Mouse (Mus musculus): ENCODE data around the gene Fstl4. TPM values are rescaled to one million over a fixed set of nuclear protein-coding genes. Genes with fewer than 3 reads are reported as not detected.

The Fstl4 gene
- polyA plus RNA-seq, 1 experiment from 2014 or later, result 6.1 TPM

GRCm38 (mm10) chr11:52775291-52775690, 10.9 kb downstream of the Fstl4 start:
- WGBS, result 13% methylated on average over 3 of the region's 3 CpGs
- no peak overlapping the region for H3K4me2 ChIP-seq (replicated peaks)

GRCm38 (mm10) chr11:52782426-52782825, 18.0 kb downstream of the Fstl4 start:
- Histone ChIP-seq H3K36me3 (no peaks in the 10 kb centered on the region), H3K4me2 (replicated peaks) (no peak overlapping the region), H3K9ac (replicated peaks) (no peak overlapping the region), H3K4me1 (no peaks in the 10 kb centered on the region), H3K9me3 (no peaks in the 10 kb centered on the region), H3K27ac (replicated peaks) (no peak overlapping the region), H3K27me3 (no peaks in the 10 kb centered on the region), H3K4me3 (no peak overlapping the region)
- no peak for ATAC-seq (replicated peaks)
- WGBS, result 90% methylated on average over 5 of the region's 5 CpGs

More at GRCm38 (mm10) chr11:52775291-52775690, 10.9 kb downstream of the Fstl4 start:
- Histone ChIP-seq H3K9ac (replicated peaks) (no peak overlapping the region), H3K9me3 (no peaks in the 10 kb centered on the region), H3K4me3 (no peak overlapping the region), H3K4me1 (peaks cover 11% of the 10 kb centered on the region; the same call in 1 of the 2 replicates), H3K27me3 (no peaks in the 10 kb centered on the region), H3K27ac (replicated peaks) (no peak overlapping the region), H3K36me3 (no peaks in the 10 kb centered on the region)
- ATAC-seq (replicated peaks), result no peak

- Histone ChIP-seq H3K4me1 (peaks cover 5% of the 10 kb centered on the region), H3K27me3 (no peaks in the 10 kb centered on the region), H3K36me3 (no peaks in the 10 kb centered on the region), H3K9me3 (no peaks in the 10 kb centered on the region), H3K4me2 (replicated peaks) (no peak overlapping the region), H3K4me3 (no peak overlapping the region), H3K9ac (replicated peaks) (no peak overlapping the region), H3K27ac (replicated peaks) (no peak overlapping the region)
- WGBS, result 57% methylated on average over 5 of the region's 5 CpGs
- no peak for ATAC-seq (replicated peaks)
Measured at GRCm38 (mm10) chr11:52794331-52794730, 29.9 kb downstream of the Fstl4 start.

- no peaks in the 10 kb centered on the region for H3K4me1 ChIP-seq
- no peak overlapping the region for H3K4me2 ChIP-seq (replicated peaks)
- no peaks in the 10 kb centered on the region for H3K9me3 ChIP-seq
- no peak overlapping the region for H3K27ac ChIP-seq (replicated peaks)
- 93% methylated on average over 2 of the region's 2 CpGs for WGBS
- no peak overlapping the region for H3K4me3 ChIP-seq
- ATAC-seq (replicated peaks), result no peak
- no peaks in the 10 kb centered on the region for H3K36me3 ChIP-seq
- H3K27me3 ChIP-seq, result no peaks in the 10 kb centered on the region
- H3K9ac ChIP-seq (replicated peaks), result no peak overlapping the region
Measured at GRCm38 (mm10) chr11:52809542-52809941, 45.1 kb downstream of the Fstl4 start.

- no peak for ATAC-seq (replicated peaks)
- no peak overlapping the region for H3K27ac ChIP-seq (replicated peaks)
- no peak overlapping the region for H3K9ac ChIP-seq (replicated peaks)
- no peak overlapping the region for H3K4me2 ChIP-seq (replicated peaks)
- no peaks in the 10 kb centered on the region for H3K9me3 ChIP-seq
- no peaks in the 10 kb centered on the region for H3K27me3 ChIP-seq
- no peaks in the 10 kb centered on the region for H3K36me3 ChIP-seq
- 85% methylated on average over 4 of the region's 4 CpGs for WGBS
- no peaks in the 10 kb centered on the region for H3K4me1 ChIP-seq
- H3K4me3 ChIP-seq, result no peak overlapping the region
Measured at GRCm38 (mm10) chr11:52816004-52816403, 51.6 kb downstream of the Fstl4 start.

- no peaks in the 10 kb centered on the region for H3K4me1 ChIP-seq
- WGBS, result 2% methylated on average over 2 of the region's 2 CpGs
- H3K27me3 ChIP-seq, result no peaks in the 10 kb centered on the region
- 0 out of 2 replicates have a peak overlapping the region, but pooled peaks have one; percentile 36 for H3K27ac ChIP-seq (replicated peaks)
- no peak overlapping the region for H3K4me2 ChIP-seq (replicated peaks)
- H3K36me3 ChIP-seq, result no peaks in the 10 kb centered on the region
- no peak for ATAC-seq (replicated peaks)
- H3K9ac ChIP-seq (replicated peaks), result no peak overlapping the region
- no peaks in the 10 kb centered on the region for H3K9me3 ChIP-seq
- no peak overlapping the region for H3K4me3 ChIP-seq
Measured at GRCm38 (mm10) chr11:52820336-52820905, 56.0 kb downstream of the Fstl4 start.

- no peaks in the 10 kb centered on the region for H3K4me1 ChIP-seq
- no peaks in the 10 kb centered on the region for H3K27me3 ChIP-seq
- ATAC-seq (replicated peaks), result no peak
- WGBS, result 90% methylated on average over 2 of the region's 2 CpGs
- H3K9ac ChIP-seq (replicated peaks), result no peak overlapping the region
- H3K4me2 ChIP-seq (replicated peaks), result no peak overlapping the region
- no peak overlapping the region for H3K4me3 ChIP-seq
- no peaks in the 10 kb centered on the region for H3K36me3 ChIP-seq
- no peaks in the 10 kb centered on the region for H3K9me3 ChIP-seq
- H3K27ac ChIP-seq (replicated peaks), result no peak overlapping the region
Measured at GRCm38 (mm10) chr11:52826591-52826990, 62.2 kb downstream of the Fstl4 start.

GRCm38 (mm10) chr11:52831631-52832310, 67.3 kb downstream of the Fstl4 start:
- WGBS, result 32% methylated on average over 12 of the region's 12 CpGs
- Histone ChIP-seq H3K4me2 (replicated peaks) (no peak overlapping the region), H3K9me3 (no peaks in the 10 kb centered on the region), H3K36me3 (no peaks in the 10 kb centered on the region), H3K9ac (replicated peaks) (no peak overlapping the region), H3K27ac (replicated peaks) (no peak overlapping the region), H3K4me1 (no peaks in the 10 kb centered on the region), H3K4me3 (no peak overlapping the region), H3K27me3 (no peaks in the 10 kb centered on the region)
- ATAC-seq (replicated peaks), result no peak

GRCm38 (mm10) chr11:52832311-52832675, 67.9 kb downstream of the Fstl4 start:
- H3K4me1 ChIP-seq, result no peaks in the 10 kb centered on the region
- no peak overlapping the region for H3K27ac ChIP-seq (replicated peaks)
- H3K36me3 ChIP-seq, result no peaks in the 10 kb centered on the region
- ATAC-seq (replicated peaks), result no peak
- no peaks in the 10 kb centered on the region for H3K9me3 ChIP-seq
- H3K4me2 ChIP-seq (replicated peaks), result no peak overlapping the region
- no peak overlapping the region for H3K4me3 ChIP-seq
- H3K27me3 ChIP-seq, result no peaks in the 10 kb centered on the region
- H3K9ac ChIP-seq (replicated peaks), result no peak overlapping the region
- 76% methylated on average over 1 of the region's 1 CpGs for WGBS

- 91% methylated on average over 2 of the region's 2 CpGs for WGBS
- H3K9ac ChIP-seq (replicated peaks), result no peak overlapping the region
Measured at GRCm38 (mm10) chr11:52848691-52849090, 84.3 kb downstream of the Fstl4 start.

GRCm38 (mm10) chr11:52850071-52850470, 85.6 kb downstream of the Fstl4 start:
- H3K9me3 ChIP-seq, result no peaks in the 10 kb centered on the region
- no peak for ATAC-seq (replicated peaks)
- no peak overlapping the region for H3K27ac ChIP-seq (replicated peaks)
- WGBS, result 93% methylated on average over 3 of the region's 3 CpGs
- H3K9ac ChIP-seq (replicated peaks), result no peak overlapping the region
- H3K27me3 ChIP-seq, result no peaks in the 10 kb centered on the region
- H3K4me3 ChIP-seq, result no peak overlapping the region
- H3K36me3 ChIP-seq, result no peaks in the 10 kb centered on the region
- no peak overlapping the region for H3K4me2 ChIP-seq (replicated peaks)
- no peaks in the 10 kb centered on the region for H3K4me1 ChIP-seq

More at GRCm38 (mm10) chr11:52848691-52849090, 84.3 kb downstream of the Fstl4 start:
- Histone ChIP-seq H3K36me3 (no peaks in the 10 kb centered on the region), H3K9me3 (no peaks in the 10 kb centered on the region), H3K4me3 (no peak overlapping the region), H3K27ac (replicated peaks) (no peak overlapping the region), H3K4me1 (no peaks in the 10 kb centered on the region), H3K4me2 (replicated peaks) (no peak overlapping the region), H3K27me3 (no peaks in the 10 kb centered on the region)
- ATAC-seq (replicated peaks), result no peak

GRCm38 (mm10) chr11:52872846-52873512, 108.5 kb downstream of the Fstl4 start:
- H3K27ac ChIP-seq (replicated peaks), result peak overlapping the region; percentile 72
- no peaks in the 10 kb centered on the region for H3K27me3 ChIP-seq
- H3K4me1 ChIP-seq, result peaks cover 5% of the 10 kb centered on the region
- H3K9me3 ChIP-seq, result no peaks in the 10 kb centered on the region
- no peak; the same call in 1 of the 2 replicates for ATAC-seq (replicated peaks)
- H3K36me3 ChIP-seq, result no peaks in the 10 kb centered on the region
- no peak overlapping the region for H3K4me3 ChIP-seq
- H3K4me2 ChIP-seq (replicated peaks), result no peak overlapping the region
- 68% methylated on average over 15 of the region's 15 CpGs for WGBS
- H3K9ac ChIP-seq (replicated peaks), result no peak overlapping the region
